Mouse (Mus musculus): ENCODE measurements around the gene Tpr. TPM values are rescaled to one million over a fixed set of nuclear protein-coding genes. Genes with fewer than 3 reads are reported as not detected.

Gene Tpr
- polyA plus RNA-seq, 1 experiment from 2014 or later = 144 TPM

DNA sequence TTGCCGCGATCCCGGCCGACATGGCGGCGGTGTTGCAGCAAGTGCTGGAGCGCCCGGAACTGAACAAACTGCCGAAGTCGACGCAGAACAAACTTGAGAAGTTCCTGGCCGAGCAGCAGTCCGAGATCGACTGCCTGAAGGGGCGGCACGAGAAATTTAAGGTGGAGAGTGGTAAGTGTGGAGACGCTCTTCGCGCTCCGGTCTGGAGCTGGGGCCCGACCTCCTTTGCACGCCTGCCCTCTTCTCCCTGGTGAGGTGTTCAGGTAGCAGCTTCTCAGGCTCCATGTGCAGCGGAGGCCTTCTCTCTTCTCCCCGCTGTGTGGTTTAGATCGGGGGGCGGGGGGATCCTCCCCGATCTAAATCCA, 832 bp downstream of the Tpr start:
- Histone ChIP-seq H3K4me1 (ENCODE audit: control insufficient read depth, insufficient read depth, low read length) (peaks cover 7% of the 10 kb centered on the region; the same call in 1 of the 2 replicates), H3K27ac (replicated peaks; ENCODE audit: low read depth, low read length) (peak overlapping the region; percentile 91), H3K9ac (ENCODE audit: low read depth, low read length) (peak overlapping the region; percentile 83), H3K27me3 (replicated peaks; ENCODE audit: control insufficient read depth, insufficient read depth, low read length) (no peaks in the 10 kb centered on the region), H3K4me2 (ENCODE audit: low read depth, low read length) (peak overlapping the region; percentile 72), H3K36me3 (ENCODE audit: control insufficient read depth, insufficient read depth, low read length) (peaks cover 43% of the 10 kb centered on the region), H3K9me3 (ENCODE audit: control insufficient read depth, low read length) (no peaks in the 10 kb centered on the region), H3K4me3 (ENCODE audit: low read depth, low read length) (peak overlapping the region; percentile 83)
- DNase-seq (ENCODE audit: low spot score) (peak; percentile 79), ATAC-seq (ENCODE audit: low read depth) (peak; percentile 35)
- under 1% methylated on average over 27 of the region's 27 CpGs for WGBS

DNA sequence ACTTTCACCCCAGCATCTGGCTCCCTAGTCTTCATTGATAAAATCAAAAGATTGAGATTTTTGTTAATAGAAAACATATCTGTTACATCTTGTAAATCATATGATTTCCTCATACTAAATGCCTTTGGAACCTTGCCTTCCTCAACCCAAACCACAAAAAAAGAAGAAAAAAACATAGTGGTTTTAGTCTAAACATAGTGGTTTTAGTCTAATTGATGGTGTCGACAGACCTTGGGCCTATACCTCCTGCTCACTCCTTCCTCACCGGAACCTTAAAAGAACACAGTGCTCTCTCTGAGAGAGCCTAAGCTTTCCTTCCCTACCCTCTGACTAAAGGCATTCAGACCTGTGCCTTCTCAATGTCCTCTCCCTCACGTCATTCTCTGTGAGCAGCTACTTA, 3.4 kb downstream of the Tpr start:
- no peak overlapping the region for H3K4me3 ChIP-seq (ENCODE audit: low read depth, low read length)
- H3K4me2 ChIP-seq (ENCODE audit: low read depth, low read length) = no peak overlapping the region
- peaks cover 52% of the 10 kb centered on the region for H3K36me3 ChIP-seq (ENCODE audit: control insufficient read depth, insufficient read depth, low read length)
- H3K27me3 ChIP-seq (replicated peaks; ENCODE audit: control insufficient read depth, insufficient read depth, low read length) = no peaks in the 10 kb centered on the region
- no peaks in the 10 kb centered on the region for H3K9me3 ChIP-seq (ENCODE audit: control insufficient read depth, low read length)
- 75% methylated on average over 3 of the region's 3 CpGs for WGBS
- no peak for DNase-seq (ENCODE audit: low spot score)
- no peak overlapping the region for H3K9ac ChIP-seq (ENCODE audit: low read depth, low read length)
- H3K27ac ChIP-seq (replicated peaks; ENCODE audit: low read depth, low read length) = no peak overlapping the region
- no peak for ATAC-seq (ENCODE audit: low read depth)
- peaks cover 7% of the 10 kb centered on the region; the same call in 1 of the 2 replicates for H3K4me1 ChIP-seq (ENCODE audit: control insufficient read depth, insufficient read depth, low read length)

DNA sequence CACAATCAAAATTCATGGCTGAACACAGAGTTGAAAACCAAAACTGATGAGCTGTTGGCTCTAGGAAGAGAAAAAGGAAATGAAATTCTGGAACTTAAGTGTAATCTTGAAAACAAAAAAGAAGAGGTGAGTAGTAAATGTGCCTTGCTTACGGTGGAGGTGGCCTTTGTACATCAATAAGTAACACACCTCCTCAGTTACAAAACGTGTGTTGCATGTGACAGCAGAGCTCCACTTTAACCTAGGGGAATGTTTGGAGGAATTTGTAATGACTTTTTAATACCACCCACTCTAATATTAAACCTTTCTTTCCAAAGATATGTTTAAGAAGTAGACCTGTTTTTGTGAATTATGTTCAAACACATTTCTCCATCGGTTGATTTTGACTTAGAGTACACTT, 11.3 kb downstream of the Tpr start:
- Histone ChIP-seq H3K36me3 (ENCODE audit: control insufficient read depth, insufficient read depth, low read length) (peaks cover 82% of the 10 kb centered on the region), H3K9me3 (ENCODE audit: control insufficient read depth, low read length) (no peaks in the 10 kb centered on the region), H3K4me1 (ENCODE audit: control insufficient read depth, insufficient read depth, low read length) (no peaks in the 10 kb centered on the region), H3K4me2 (ENCODE audit: low read depth, low read length) (no peak overlapping the region), H3K27ac (replicated peaks; ENCODE audit: low read depth, low read length) (no peak overlapping the region), H3K4me3 (ENCODE audit: low read depth, low read length) (no peak overlapping the region), H3K27me3 (replicated peaks; ENCODE audit: control insufficient read depth, insufficient read depth, low read length) (no peaks in the 10 kb centered on the region), H3K9ac (ENCODE audit: low read depth, low read length) (no peak overlapping the region)
- WGBS = 92% methylated on average over 3 of the region's 3 CpGs
- no peak for DNase-seq (ENCODE audit: low spot score)
- ATAC-seq (ENCODE audit: low read depth) = no peak

DNA sequence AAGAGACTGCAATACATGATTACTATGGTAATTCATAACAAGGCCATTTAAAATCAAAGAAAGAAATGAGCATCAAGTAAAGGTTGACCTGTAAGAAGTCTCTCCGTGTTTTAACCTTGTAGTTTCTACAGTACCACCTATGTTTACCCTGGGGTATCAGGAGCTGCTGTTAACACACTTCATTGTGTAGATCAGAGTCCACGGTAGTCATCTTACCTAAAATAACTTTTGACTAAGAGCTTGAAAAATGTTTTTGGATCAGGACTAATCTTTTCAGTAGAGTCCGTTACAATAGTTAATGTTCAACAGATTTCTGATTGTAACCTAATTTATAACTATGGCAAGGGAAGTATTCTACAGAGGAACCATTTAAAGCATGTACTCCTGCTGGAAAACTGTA, 11.9 kb downstream of the Tpr start:
- Histone ChIP-seq H3K9ac (ENCODE audit: low read depth, low read length) (no peak overlapping the region), H3K27ac (replicated peaks; ENCODE audit: low read depth, low read length) (no peak overlapping the region), H3K4me1 (ENCODE audit: control insufficient read depth, insufficient read depth, low read length) (no peaks in the 10 kb centered on the region), H3K36me3 (ENCODE audit: control insufficient read depth, insufficient read depth, low read length) (peaks cover 83% of the 10 kb centered on the region), H3K27me3 (replicated peaks; ENCODE audit: control insufficient read depth, insufficient read depth, low read length) (no peaks in the 10 kb centered on the region), H3K4me3 (ENCODE audit: low read depth, low read length) (no peak overlapping the region), H3K4me2 (ENCODE audit: low read depth, low read length) (no peak overlapping the region), H3K9me3 (ENCODE audit: control insufficient read depth, low read length) (no peaks in the 10 kb centered on the region)
- WGBS = 89% methylated on average over 3 of the region's 3 CpGs
- DNase-seq (ENCODE audit: low spot score) = no peak
- no peak for ATAC-seq (ENCODE audit: low read depth)

DNA sequence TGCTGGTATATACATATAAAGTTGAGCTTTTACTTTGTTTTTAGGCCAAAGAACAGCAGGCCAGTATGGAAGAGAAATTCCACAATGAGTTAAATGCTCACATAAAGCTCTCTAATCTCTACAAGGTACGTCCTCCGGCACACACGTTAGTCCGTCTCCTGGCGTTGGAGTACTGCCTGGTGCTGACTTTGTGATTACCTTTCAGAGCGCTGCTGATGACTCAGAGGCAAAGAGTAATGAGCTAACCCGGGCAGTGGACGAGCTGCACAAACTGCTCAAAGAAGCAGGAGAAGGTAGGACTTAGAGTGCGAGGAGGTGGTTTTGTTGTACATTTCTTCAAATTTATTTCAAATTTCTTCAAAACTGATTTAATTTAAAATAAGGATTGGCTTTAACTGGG, 14.6 kb downstream of the Tpr start:
- peaks cover 86% of the 10 kb centered on the region for H3K36me3 ChIP-seq (ENCODE audit: control insufficient read depth, insufficient read depth, low read length)
- DNase-seq (ENCODE audit: low spot score) = no peak

DNA sequence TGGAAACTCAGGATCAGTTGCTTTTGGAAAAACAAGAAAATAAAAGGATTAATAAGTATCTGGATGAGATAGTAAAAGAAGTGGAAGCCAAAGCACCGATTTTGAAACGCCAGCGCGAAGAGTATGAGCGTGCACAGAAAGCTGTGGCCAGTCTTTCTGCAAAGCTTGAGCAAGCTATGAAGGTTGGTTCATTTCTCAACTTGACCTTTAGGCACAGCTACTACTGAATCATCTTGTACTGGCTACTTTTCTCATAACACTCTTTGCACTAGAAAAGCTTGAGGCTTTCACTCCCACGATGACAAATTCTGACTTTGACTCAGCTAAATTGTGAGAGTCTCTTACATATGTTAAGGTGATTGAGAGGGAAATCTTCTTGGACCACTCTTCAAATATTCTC, 17.4 kb downstream of the Tpr start:
- Histone ChIP-seq H3K4me2 (ENCODE audit: low read depth, low read length) (no peak overlapping the region), H3K36me3 (ENCODE audit: control insufficient read depth, insufficient read depth, low read length) (peaks cover 90% of the 10 kb centered on the region), H3K4me3 (ENCODE audit: low read depth, low read length) (no peak overlapping the region), H3K27me3 (replicated peaks; ENCODE audit: control insufficient read depth, insufficient read depth, low read length) (no peaks in the 10 kb centered on the region), H3K9me3 (ENCODE audit: control insufficient read depth, low read length) (no peaks in the 10 kb centered on the region), H3K27ac (replicated peaks; ENCODE audit: low read depth, low read length) (no peak overlapping the region), H3K9ac (ENCODE audit: low read depth, low read length) (no peak overlapping the region), H3K4me1 (ENCODE audit: control insufficient read depth, insufficient read depth, low read length) (no peaks in the 10 kb centered on the region)
- DNase-seq (ENCODE audit: low spot score) (no peak), ATAC-seq (ENCODE audit: low read depth) (no peak)
- 97% methylated on average over 6 of the region's 6 CpGs for WGBS

More for the DNA sequence above, 14.6 kb downstream of the Tpr start:
- ATAC-seq (ENCODE audit: low read depth) = no peak
- Histone ChIP-seq H3K9ac (ENCODE audit: low read depth, low read length) (no peak overlapping the region), H3K27ac (replicated peaks; ENCODE audit: low read depth, low read length) (no peak overlapping the region), H3K4me1 (ENCODE audit: control insufficient read depth, insufficient read depth, low read length) (no peaks in the 10 kb centered on the region), H3K27me3 (replicated peaks; ENCODE audit: control insufficient read depth, insufficient read depth, low read length) (no peaks in the 10 kb centered on the region), H3K4me2 (ENCODE audit: low read depth, low read length) (no peak overlapping the region), H3K4me3 (ENCODE audit: low read depth, low read length) (no peak overlapping the region), H3K9me3 (ENCODE audit: control insufficient read depth, low read length) (no peaks in the 10 kb centered on the region)
- 90% methylated on average over 9 of the region's 9 CpGs for WGBS

DNA sequence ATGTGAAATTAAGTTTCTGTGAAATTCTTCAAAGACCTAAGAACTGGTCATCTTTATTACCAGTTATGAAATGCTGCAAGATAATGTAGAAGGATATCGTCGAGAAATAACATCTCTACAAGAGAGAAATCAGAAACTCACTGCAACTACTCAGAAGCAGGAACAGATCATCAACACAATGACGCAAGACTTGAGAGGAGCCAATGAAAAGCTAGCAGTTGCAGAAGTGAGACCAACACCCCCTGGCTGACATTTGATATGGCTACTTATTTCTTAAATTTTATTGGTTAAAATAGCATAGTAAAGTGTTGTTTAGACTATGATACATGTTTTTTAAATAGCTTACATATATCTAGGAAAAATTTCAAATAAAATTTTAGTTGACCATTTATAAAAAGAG, 23.4 kb downstream of the Tpr start:
- Histone ChIP-seq H3K27ac (replicated peaks; ENCODE audit: low read depth, low read length) (no peak overlapping the region), H3K4me3 (ENCODE audit: low read depth, low read length) (no peak overlapping the region), H3K27me3 (replicated peaks; ENCODE audit: control insufficient read depth, insufficient read depth, low read length) (no peaks in the 10 kb centered on the region), H3K36me3 (ENCODE audit: control insufficient read depth, insufficient read depth, low read length) (peaks cover 85% of the 10 kb centered on the region), H3K9ac (ENCODE audit: low read depth, low read length) (no peak overlapping the region), H3K4me2 (ENCODE audit: low read depth, low read length) (no peak overlapping the region), H3K4me1 (ENCODE audit: control insufficient read depth, insufficient read depth, low read length) (no peaks in the 10 kb centered on the region), H3K9me3 (ENCODE audit: control insufficient read depth, low read length) (no peaks in the 10 kb centered on the region)
- ATAC-seq (ENCODE audit: low read depth) = no peak
- no peak for DNase-seq (ENCODE audit: low spot score)
- 92% methylated on average over 3 of the region's 3 CpGs for WGBS

DNA sequence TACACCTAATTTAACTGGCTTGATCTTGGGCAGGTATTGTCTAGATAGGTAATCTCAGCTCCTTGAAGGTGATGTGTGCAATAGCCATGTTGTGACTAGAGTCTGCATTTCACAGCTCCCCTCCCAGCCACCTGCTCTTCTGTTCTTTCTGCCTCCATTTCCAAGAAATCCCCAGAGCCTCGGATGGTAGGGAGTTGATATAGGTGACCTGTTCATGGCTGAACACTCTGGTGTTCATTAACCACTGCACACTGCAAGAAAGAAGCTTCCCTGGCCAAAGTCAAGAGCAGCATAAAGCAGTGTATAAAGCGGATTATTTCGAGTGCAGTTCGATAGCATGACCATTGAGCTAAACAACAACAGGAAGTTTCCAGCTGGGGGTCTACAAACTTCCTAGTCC, 25.8 kb downstream of the Tpr start:
- peaks cover 85% of the 10 kb centered on the region for H3K36me3 ChIP-seq (ENCODE audit: control insufficient read depth, insufficient read depth, low read length)
- no peak overlapping the region for H3K4me2 ChIP-seq (ENCODE audit: low read depth, low read length)
- no peak overlapping the region for H3K9ac ChIP-seq (ENCODE audit: low read depth, low read length)
- H3K9me3 ChIP-seq (ENCODE audit: control insufficient read depth, low read length) = no peaks in the 10 kb centered on the region
- H3K27ac ChIP-seq (replicated peaks; ENCODE audit: low read depth, low read length) = no peak overlapping the region
- H3K4me1 ChIP-seq (ENCODE audit: control insufficient read depth, insufficient read depth, low read length) = no peaks in the 10 kb centered on the region
- no peak for ATAC-seq (ENCODE audit: low read depth)
- H3K4me3 ChIP-seq (ENCODE audit: low read depth, low read length) = no peak overlapping the region
- DNase-seq (ENCODE audit: low spot score) = no peak
- WGBS = 98% methylated on average over 4 of the region's 4 CpGs
- no peaks in the 10 kb centered on the region for H3K27me3 ChIP-seq (replicated peaks; ENCODE audit: control insufficient read depth, insufficient read depth, low read length)

DNA sequence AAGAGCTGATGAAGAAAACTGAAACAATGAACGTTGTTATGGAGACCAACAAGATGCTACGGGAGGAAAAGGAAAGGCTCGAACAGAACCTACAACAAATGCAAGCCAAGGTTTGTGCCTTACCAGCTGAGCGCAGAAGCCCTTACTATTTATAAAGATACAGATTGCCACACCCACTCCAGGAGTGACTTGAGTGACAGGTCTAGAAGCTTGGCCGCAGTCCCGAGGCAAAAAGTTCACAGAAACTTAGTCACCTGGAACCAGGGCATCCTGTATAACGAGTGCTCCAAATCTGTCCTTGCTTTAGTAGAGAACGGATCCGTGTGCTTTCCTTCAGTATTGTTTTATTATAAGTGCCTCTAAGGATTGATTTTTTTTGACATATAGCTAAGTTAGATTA, 33.0 kb downstream of the Tpr start:
- WGBS = 83% methylated on average over 9 of the region's 9 CpGs

More for the DNA sequence above, 33.0 kb downstream of the Tpr start:
- Histone ChIP-seq H3K36me3 (ENCODE audit: control insufficient read depth, insufficient read depth, low read length) (peaks cover 87% of the 10 kb centered on the region), H3K9ac (ENCODE audit: low read depth, low read length) (no peak overlapping the region), H3K27me3 (replicated peaks; ENCODE audit: control insufficient read depth, insufficient read depth, low read length) (no peaks in the 10 kb centered on the region), H3K4me3 (ENCODE audit: low read depth, low read length) (no peak overlapping the region), H3K27ac (replicated peaks; ENCODE audit: low read depth, low read length) (no peak overlapping the region), H3K4me1 (ENCODE audit: control insufficient read depth, insufficient read depth, low read length) (no peaks in the 10 kb centered on the region), H3K4me2 (ENCODE audit: low read depth, low read length) (no peak overlapping the region), H3K9me3 (ENCODE audit: control insufficient read depth, low read length) (no peaks in the 10 kb centered on the region)
- ATAC-seq (ENCODE audit: low read depth) = no peak
- peak; percentile 4 for DNase-seq (ENCODE audit: low spot score)

All from embryonic facial prominence, embryonic 14.5 days (tissue).